Mouse (Mus musculus) G1E (cell line): ENCODE results near the gene Zbtb9. TPM values are rescaled to one million over a fixed set of nuclear protein-coding genes. Genes with fewer than 3 reads are reported as not detected.

Source experiments
- ATAC-seq: 2 replicates; pipeline ENCODE4 v1.8.0; 2016; ENCODE audit warnings: mild to moderate bottlenecking; ENCODE audit not compliant: insufficient number of reproducible peaks, poor library complexity, low FRiP score, severe bottlenecking; ENCODE audit errors: extremely low read depth
- DNase-seq: peaks from one replicate; pipeline ENCODE4 v3.0.0; 2012; ENCODE audit warnings: low spot score
- H3K27me3 ChIP-seq: 2 replicates; pipeline ENCODE4 v1.6.1; 2012; ENCODE audit warnings: mild to moderate bottlenecking, low read length, inconsistent platforms; ENCODE audit not compliant: insufficient read depth
- H3K36me3 ChIP-seq: replicated peaks from 2 replicates; pipeline ENCODE3; 2012; ENCODE audit warnings: mild to moderate bottlenecking, inconsistent platforms
- H3K4me1 ChIP-seq: 2 replicates; pipeline ENCODE4 v1.6.1; 2012; ENCODE audit warnings: low read depth, low read length, inconsistent platforms, mixed read lengths; ENCODE audit not compliant: insufficient read depth
- H3K4me3 ChIP-seq: 2 replicates; pipeline ENCODE4 v1.5.1; 2012; ENCODE audit warnings: low read depth, mild to moderate bottlenecking, inconsistent platforms, low read length, moderate library complexity, mixed read lengths
- H3K9me3 ChIP-seq: replicated peaks from 2 replicates; pipeline ENCODE4 v1.6.1; 2012; ENCODE audit warnings: inconsistent platforms
- CTCF ChIP-seq: IDR thresholded peaks from 2 replicates; pipeline ENCODE4 v1.5.1; 2012; ENCODE audit warnings: low read depth, low read length, inconsistent platforms, mixed read lengths
- GATA1 ChIP-seq: IDR thresholded peaks from 2 replicates; pipeline ENCODE4 v1.6.1; 2012; ENCODE audit warnings: borderline replicate concordance, low read length, inconsistent platforms, mixed read lengths
- GATA2 ChIP-seq: IDR thresholded peaks from 2 replicates; pipeline ENCODE4 v1.6.1; 2012; ENCODE audit warnings: low read depth, low read length, inconsistent platforms, borderline replicate concordance
- POLR2AphosphoS5 ChIP-seq: IDR thresholded peaks from 2 replicates; pipeline ENCODE4 v1.6.1; 2012; ENCODE audit warnings: low read depth, low read length, inconsistent platforms; ENCODE audit not compliant: insufficient replicate concordance
- TAL1 ChIP-seq: conservative IDR thresholded peaks from 2 replicates; pipeline ENCODE4 v1.6.1; 2012; ENCODE audit warnings: low read depth, low read length, inconsistent platforms, mixed read lengths
- polyA plus RNA-seq: library from polyadenylated mRNA; stranded (reverse); fragments of >175 nt; gene quantifications from 2 replicates; pipeline ENCODE4 v1.2.3, GENCODE M21; 2012
- total RNA-seq, 2 experiments: library from RNA; stranded (forward) in 1 of 2; stranded (reverse) in 1 of 2; fragments of 200-1000 nt in 1 of 2; fragments of >200 nt in 1 of 2; fragmentation: Nextera tagmentation in 1 of 2; gene quantifications; 2 replicates each; pipeline ENCODE4 v1.2.3; 2014 to 2017

Zbtb9 gene
- total and polyA plus RNA-seq, 3 experiments = 4.4 to 25.6 (median 11.1) TPM

GRCm38 (mm10) chr17:26946567-26946966 is 26.4 kb upstream of the Zbtb9 start:
- Histone ChIP-seq H3K4me1 (peaks cover 66% of the 10 kb centered on the region), H3K9me3 (no peaks in the 10 kb centered on the region), H3K36me3 (peaks cover 40% of the 10 kb centered on the region), H3K27me3 (peaks cover 13% of the 10 kb centered on the region), H3K4me3 (no peak overlapping the region)
- TF ChIP-seq GATA2 = no peak
- TF ChIP-seq TAL1 = no peak
- ATAC-seq (no peak), DNase-seq (no peak)

GRCm38 (mm10) chr17:26947231-26948100 is 25.5 kb upstream of the Zbtb9 start:
- peaks cover 13% of the 10 kb centered on the region for H3K27me3 ChIP-seq
- no peak for ATAC-seq
- TF ChIP-seq GATA1 (no peak), TAL1 (no peak), POLR2AphosphoS5 (no peak), GATA2 (no peak), CTCF (no peak)
- H3K4me1 ChIP-seq = peaks cover 65% of the 10 kb centered on the region
- DNase-seq = no peak
- H3K4me3 ChIP-seq = no peak overlapping the region
- no peaks in the 10 kb centered on the region for H3K9me3 ChIP-seq
- H3K36me3 ChIP-seq = peaks cover 48% of the 10 kb centered on the region

- Histone ChIP-seq H3K9me3 (no peaks in the 10 kb centered on the region), H3K36me3 (peaks cover 58% of the 10 kb centered on the region), H3K4me1 (peaks cover 66% of the 10 kb centered on the region), H3K27me3 (peaks cover 13% of the 10 kb centered on the region), H3K4me3 (peak overlapping the region; percentile 71)
- peak; percentile 49 for DNase-seq
- ATAC-seq = no peak
- TF ChIP-seq TAL1 = no peak
Measured at GRCm38 (mm10) chr17:26948316-26949050, 24.5 kb upstream of the Zbtb9 start.

- no peaks in the 10 kb centered on the region for H3K9me3 ChIP-seq
- TF ChIP-seq CTCF (peak; percentile 3; the same call in 1 of the 2 replicates), GATA1 (no peak)
- DNase-seq (no peak), ATAC-seq (no peak)
- peak overlapping the region; percentile 71 for H3K4me3 ChIP-seq
- H3K36me3 ChIP-seq = peaks cover 60% of the 10 kb centered on the region
- peaks cover 66% of the 10 kb centered on the region for H3K4me1 ChIP-seq
- H3K27me3 ChIP-seq = peaks cover 13% of the 10 kb centered on the region
Measured at GRCm38 (mm10) chr17:26949051-26949577, 23.9 kb upstream of the Zbtb9 start.

GRCm38 (mm10) chr17:26949866-26950265 is 23.1 kb upstream of the Zbtb9 start:
- no peak for ATAC-seq
- peaks cover 61% of the 10 kb centered on the region for H3K4me1 ChIP-seq
- H3K36me3 ChIP-seq = peaks cover 57% of the 10 kb centered on the region
- peaks cover 13% of the 10 kb centered on the region for H3K27me3 ChIP-seq
- H3K4me3 ChIP-seq = no peak overlapping the region
- no peaks in the 10 kb centered on the region for H3K9me3 ChIP-seq
- DNase-seq = no peak
- TF ChIP-seq TAL1 (no peak), POLR2AphosphoS5 (no peak)

- no peaks in the 10 kb centered on the region for H3K9me3 ChIP-seq
- no peak for DNase-seq
- no peak overlapping the region for H3K4me3 ChIP-seq
- ATAC-seq = no peak
- TF ChIP-seq GATA1 (no peak), GATA2 (no peak), POLR2AphosphoS5 (no peak), CTCF (no peak), TAL1 (no peak)
- H3K4me1 ChIP-seq = peaks cover 69% of the 10 kb centered on the region
- H3K36me3 ChIP-seq = peaks cover 57% of the 10 kb centered on the region
- H3K27me3 ChIP-seq = peaks cover 13% of the 10 kb centered on the region
Measured at GRCm38 (mm10) chr17:26950560-26951288, 22.2 kb upstream of the Zbtb9 start.
